ENCODE assay signal across 8 mouse cellular contexts in the genomic region with DNA sequence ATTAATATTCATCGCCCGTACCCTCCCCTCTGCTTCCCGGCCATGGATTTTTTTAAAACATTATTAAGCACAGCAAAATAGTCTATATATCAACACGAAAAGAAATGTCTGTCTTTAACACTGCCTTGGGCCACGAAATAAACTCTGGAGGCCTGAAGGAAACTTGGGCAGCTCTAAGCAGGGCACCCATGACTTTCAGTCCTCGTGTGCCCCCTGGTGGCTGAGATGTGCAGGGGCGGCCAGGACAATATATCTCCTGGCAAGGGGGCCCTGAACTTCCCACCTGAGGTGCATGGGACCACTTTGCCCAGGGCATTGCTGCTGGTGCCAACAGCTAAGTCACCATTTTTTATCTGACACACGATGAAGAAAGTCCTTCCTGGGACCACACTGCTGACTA. TPM values are rescaled to one million over a fixed set of nuclear protein-coding genes. Genes with fewer than 3 reads are reported as not detected.
DNase-seq lines count a peak whose midpoint lies in the region; ATAC-seq lines count a peak whose summit lies in the region.

No protein-coding gene starts in this region.

- peaks cover 22% of the 10 kb centered on the region for H3K4me1 ChIP-seq in hindbrain, embryonic 14.5 days (replicated peaks; ENCODE audit: control insufficient read depth, insufficient read depth, low read length)

- H3K4me3 ChIP-seq in hindbrain, embryonic 14.5 days (replicated peaks; ENCODE audit: low read length) = no peak overlapping the region

- H3K36me3 ChIP-seq in hindbrain, embryonic 14.5 days (replicated peaks; ENCODE audit: control insufficient read depth, insufficient read depth) = peaks cover 15% of the 10 kb centered on the region

- H3K27me3 ChIP-seq in hindbrain, embryonic 14.5 days (ENCODE audit: control insufficient read depth, insufficient read depth, low read length) = no peaks in the 10 kb centered on the region

- WGBS in hindbrain, embryonic 14.5 days = 27% methylated on average over 8 of the region's 8 CpGs

- no peak overlapping the region for H3K9ac ChIP-seq in hindbrain, embryonic 14.5 days

- no peak overlapping the region for H3K27ac ChIP-seq in hindbrain, embryonic 14.5 days

- DNase-seq in NIH3T3 (ENCODE audit: low read depth) = peak; percentile 90
- peak; percentile 72 to 83 for DNase-seq in cerebellum, adult 18-20 months
- peak; percentile 84 for DNase-seq in forelimb bud, embryonic 11.5 days (ENCODE audit: low read depth, low spot score)
- peak; percentile 87 for DNase-seq in hindbrain, embryonic 14.5 days (ENCODE audit: low spot score)
- DNase-seq in layer of hippocampus, postnatal 14 days (ENCODE audit: low spot score in 2 of 2) = peak; percentile 74 to 83
- peak; percentile 72 to 85 for DNase-seq in lung, postnatal 4 days
- DNase-seq in right cerebral cortex, adult 2 months (ENCODE audit: low spot score in 2 of 2) = peak; percentile 78 to 83
- DNase-seq in urinary bladder, adult 2 months (ENCODE audit: low spot score) = peak; percentile 74

- ATAC-seq in hindbrain, embryonic 14.5 days (ENCODE audit: low FRiP score) = peak; percentile 53; the same call in 1 of the 2 replicates

- H3K4me2 ChIP-seq in hindbrain, embryonic 14.5 days (replicated peaks) = no peak overlapping the region

- H3K9me3 ChIP-seq in hindbrain, embryonic 14.5 days (ENCODE audit: control insufficient read depth, low read length) = no peaks in the 10 kb centered on the region

RNA-seq across cellular contexts. Expression of gene Nfatc2, which starts 27.3 kb away (rescaled TPM):
- polyA plus RNA-seq in hindbrain, embryonic 14.5 days (2014; fragmentation: Nextera tagmentation; extraction: Ambion mirVana) = 3.4 and 3.7 TPM in 2 replicates
- total RNA-seq in layer of hippocampus, postnatal 14 days (2021) = 10 to 100 TPM; 20.0 to 21.8 TPM
- 2.4 and 4.9 TPM in 2 replicates for polyA plus RNA-seq in urinary bladder, adult 2 months (2012; rRNA removed)
